Mouse (Mus musculus): Measurements from ENCODE around the gene Paxip1. TPM values are rescaled to one million over a fixed set of nuclear protein-coding genes. Genes with fewer than 3 reads are reported as not detected.

The Paxip1 gene
- 28.7 and 29.7 TPM in 2 replicates for polyA plus RNA-seq (2015; fragmentation: Nextera tagmentation; extraction: Ambion mirVana)

GRCm38 (mm10) chr5:27791303-27792172, at the start of gene Paxip1:
Paxip1 (minus strand) TSS chr5:27791691.
- H3K9ac ChIP-seq (replicated peaks; ENCODE audit: low read depth, low read length) = peak within 1 kb of the TSS; percentile 85
- under 1% methylated on average over 73 of the region's 73 CpGs for WGBS
- no peaks in the 10 kb centered on the region for H3K9me3 ChIP-seq (ENCODE audit: control insufficient read depth, low read length)
- H3K27me3 ChIP-seq (replicated peaks; ENCODE audit: control insufficient read depth, insufficient read depth, low read length) = no peaks in the 10 kb centered on the region
- peak within 1 kb of the TSS; percentile 96 for H3K27ac ChIP-seq (ENCODE audit: low read length)
- H3K4me1 ChIP-seq (replicated peaks; ENCODE audit: control insufficient read depth, insufficient read depth, low read length) = peaks cover 22% of the 10 kb centered on the region
- ATAC-seq = peak; percentile 97
- H3K4me3 ChIP-seq (replicated peaks; ENCODE audit: low read length) = peak within 1 kb of the TSS; percentile 84
- H3K4me2 ChIP-seq (ENCODE audit: low read length) = peak within 1 kb of the TSS; percentile 71
- peaks cover 10% of the 10 kb centered on the region for H3K36me3 ChIP-seq (ENCODE audit: control insufficient read depth, insufficient read depth)

GRCm38 (mm10) chr5:27838061-27838460, 46.6 kb upstream of the Paxip1 start:
- 60% methylated on average over 4 of the region's 4 CpGs for WGBS
- Histone ChIP-seq H3K27me3 (replicated peaks; ENCODE audit: control insufficient read depth, insufficient read depth, low read length) (no peaks in the 10 kb centered on the region; the same call in 1 of the 2 replicates), H3K4me1 (replicated peaks; ENCODE audit: control insufficient read depth, insufficient read depth, low read length) (peaks cover 3% of the 10 kb centered on the region; the same call in 1 of the 2 replicates), H3K4me2 (ENCODE audit: low read length) (no peak overlapping the region), H3K27ac (ENCODE audit: low read length) (no peak overlapping the region), H3K4me3 (replicated peaks; ENCODE audit: low read length) (no peak overlapping the region), H3K9me3 (ENCODE audit: control insufficient read depth, low read length) (peaks cover 4% of the 10 kb centered on the region; the same call in 1 of the 2 replicates), H3K9ac (replicated peaks; ENCODE audit: low read depth, low read length) (no peak overlapping the region), H3K36me3 (ENCODE audit: control insufficient read depth, insufficient read depth) (no peaks in the 10 kb centered on the region)
- ATAC-seq = no peak

GRCm38 (mm10) chr5:27835096-27835495, 43.6 kb upstream of the Paxip1 start:
- H3K27me3 ChIP-seq (replicated peaks; ENCODE audit: control insufficient read depth, insufficient read depth, low read length) = no peaks in the 10 kb centered on the region
- ATAC-seq = no peak
- 85% methylated on average over 2 of the region's 2 CpGs for WGBS

GRCm38 (mm10) chr5:27827971-27828370, 36.5 kb upstream of the Paxip1 start:
- WGBS = 87% methylated on average over 7 of the region's 7 CpGs
- Histone ChIP-seq H3K4me2 (ENCODE audit: low read length) (no peak overlapping the region), H3K4me1 (replicated peaks; ENCODE audit: control insufficient read depth, insufficient read depth, low read length) (no peaks in the 10 kb centered on the region), H3K27ac (ENCODE audit: low read length) (no peak overlapping the region), H3K9ac (replicated peaks; ENCODE audit: low read depth, low read length) (no peak overlapping the region), H3K4me3 (replicated peaks; ENCODE audit: low read length) (no peak overlapping the region), H3K27me3 (replicated peaks; ENCODE audit: control insufficient read depth, insufficient read depth, low read length) (no peaks in the 10 kb centered on the region), H3K9me3 (ENCODE audit: control insufficient read depth, low read length) (no peaks in the 10 kb centered on the region), H3K36me3 (ENCODE audit: control insufficient read depth, insufficient read depth) (no peaks in the 10 kb centered on the region)
- no peak for ATAC-seq

More at GRCm38 (mm10) chr5:27835096-27835495, 43.6 kb upstream of the Paxip1 start:
- no peak overlapping the region for H3K4me3 ChIP-seq (replicated peaks; ENCODE audit: low read length)
- no peak overlapping the region for H3K27ac ChIP-seq (ENCODE audit: low read length)
- no peak overlapping the region for H3K9ac ChIP-seq (replicated peaks; ENCODE audit: low read depth, low read length)
- H3K4me2 ChIP-seq (ENCODE audit: low read length) = no peak overlapping the region
- H3K4me1 ChIP-seq (replicated peaks; ENCODE audit: control insufficient read depth, insufficient read depth, low read length) = no peaks in the 10 kb centered on the region
- no peaks in the 10 kb centered on the region for H3K36me3 ChIP-seq (ENCODE audit: control insufficient read depth, insufficient read depth)
- H3K9me3 ChIP-seq (ENCODE audit: control insufficient read depth, low read length) = peaks cover 4% of the 10 kb centered on the region; the same call in 1 of the 2 replicates

- H3K27ac ChIP-seq (ENCODE audit: low read length) = no peak overlapping the region
- H3K4me2 ChIP-seq (ENCODE audit: low read length) = no peak overlapping the region
- H3K4me3 ChIP-seq (replicated peaks; ENCODE audit: low read length) = no peak overlapping the region
- WGBS = 85% methylated on average over 6 of the region's 6 CpGs
- no peaks in the 10 kb centered on the region for H3K36me3 ChIP-seq (ENCODE audit: control insufficient read depth, insufficient read depth)
- no peak overlapping the region for H3K9ac ChIP-seq (replicated peaks; ENCODE audit: low read depth, low read length)
- H3K4me1 ChIP-seq (replicated peaks; ENCODE audit: control insufficient read depth, insufficient read depth, low read length) = no peaks in the 10 kb centered on the region
- H3K27me3 ChIP-seq (replicated peaks; ENCODE audit: control insufficient read depth, insufficient read depth, low read length) = no peaks in the 10 kb centered on the region
- ATAC-seq = no peak
- no peaks in the 10 kb centered on the region for H3K9me3 ChIP-seq (ENCODE audit: control insufficient read depth, low read length)
Observed at GRCm38 (mm10) chr5:27821161-27821560, 29.7 kb upstream of the Paxip1 start.

GRCm38 (mm10) chr5:27818840-27819672, 27.6 kb upstream of the Paxip1 start:
- Histone ChIP-seq H3K4me1 (replicated peaks; ENCODE audit: control insufficient read depth, insufficient read depth, low read length) (no peaks in the 10 kb centered on the region), H3K4me2 (ENCODE audit: low read length) (no peak overlapping the region), H3K36me3 (ENCODE audit: control insufficient read depth, insufficient read depth) (no peaks in the 10 kb centered on the region), H3K9ac (replicated peaks; ENCODE audit: low read depth, low read length) (no peak overlapping the region), H3K27ac (ENCODE audit: low read length) (no peak overlapping the region), H3K4me3 (replicated peaks; ENCODE audit: low read length) (no peak overlapping the region), H3K9me3 (ENCODE audit: control insufficient read depth, low read length) (no peaks in the 10 kb centered on the region), H3K27me3 (replicated peaks; ENCODE audit: control insufficient read depth, insufficient read depth, low read length) (no peaks in the 10 kb centered on the region)
- 48% methylated on average over 3 of the region's 3 CpGs for WGBS
- no peak for ATAC-seq

GRCm38 (mm10) chr5:27814282-27814681, 22.8 kb upstream of the Paxip1 start:
- no peak overlapping the region for H3K27ac ChIP-seq (ENCODE audit: low read length)
- 87% methylated on average over 2 of the region's 2 CpGs for WGBS
- ATAC-seq = no peak
- no peak overlapping the region for H3K4me2 ChIP-seq (ENCODE audit: low read length)
- H3K27me3 ChIP-seq (replicated peaks; ENCODE audit: control insufficient read depth, insufficient read depth, low read length) = no peaks in the 10 kb centered on the region
- no peaks in the 10 kb centered on the region for H3K9me3 ChIP-seq (ENCODE audit: control insufficient read depth, low read length)
- H3K9ac ChIP-seq (replicated peaks; ENCODE audit: low read depth, low read length) = no peak overlapping the region
- H3K4me1 ChIP-seq (replicated peaks; ENCODE audit: control insufficient read depth, insufficient read depth, low read length) = no peaks in the 10 kb centered on the region
- no peak overlapping the region for H3K4me3 ChIP-seq (replicated peaks; ENCODE audit: low read length)
- no peaks in the 10 kb centered on the region for H3K36me3 ChIP-seq (ENCODE audit: control insufficient read depth, insufficient read depth)

- 8% methylated on average over 1 of the region's 1 CpGs for WGBS
- H3K9me3 ChIP-seq (ENCODE audit: control insufficient read depth, low read length) = no peaks in the 10 kb centered on the region
- no peak overlapping the region for H3K27ac ChIP-seq (ENCODE audit: low read length)
- H3K27me3 ChIP-seq (replicated peaks; ENCODE audit: control insufficient read depth, insufficient read depth, low read length) = no peaks in the 10 kb centered on the region
- peaks cover 22% of the 10 kb centered on the region for H3K4me1 ChIP-seq (replicated peaks; ENCODE audit: control insufficient read depth, insufficient read depth, low read length)
- no peaks in the 10 kb centered on the region for H3K36me3 ChIP-seq (ENCODE audit: control insufficient read depth, insufficient read depth)
- no peak overlapping the region for H3K4me2 ChIP-seq (ENCODE audit: low read length)
- no peak overlapping the region for H3K9ac ChIP-seq (replicated peaks; ENCODE audit: low read depth, low read length)
- H3K4me3 ChIP-seq (replicated peaks; ENCODE audit: low read length) = no peak overlapping the region
- no peak for ATAC-seq
Observed at GRCm38 (mm10) chr5:27793923-27794322, 2.4 kb upstream of the Paxip1 start.

All from forebrain, embryonic 16.5 days (tissue).